Mouse (Mus musculus) kidney, embryonic 14.5 days (tissue): ENCODE results near the gene Eppin. TPM values are rescaled to one million over a fixed set of nuclear protein-coding genes. Genes with fewer than 3 reads are reported as not detected.

ENCODE experiments used
- ATAC-seq: fragments of 200-750 bp; cut with Nextera tagmentation; 2 replicates; pipeline ENCODE4 v1.8.0; 2017; ENCODE audit warnings: moderate number of reproducible peaks, mild to moderate bottlenecking, moderate TSS enrichment, moderate library complexity; ENCODE audit not compliant: low FRiP score, low TSS enrichment
- H3K27ac ChIP-seq: fragments of 300-500 bp; sonication (generic); 2 replicates; pipeline ENCODE4 v1.5.1; 2014; ENCODE audit warnings: low read depth, mild to moderate bottlenecking, low read length, moderate library complexity, mixed read lengths
- H3K27me3 ChIP-seq: fragments of 300-500 bp; sonication (generic); 2 replicates; pipeline ENCODE4 v1.6.1; 2014; ENCODE audit warnings: mild to moderate bottlenecking, low read length; ENCODE audit not compliant: control insufficient read depth, insufficient read depth
- H3K36me3 ChIP-seq: fragments of 300-500 bp; sonication (generic); 2 replicates; pipeline ENCODE4 v1.6.1; 2014; ENCODE audit warnings: low read length, mixed read lengths; ENCODE audit not compliant: control insufficient read depth, insufficient read depth
- H3K4me1 ChIP-seq: fragments of 300-500 bp; sonication (generic); 2 replicates; pipeline ENCODE4 v1.6.1; 2014; ENCODE audit warnings: low read length, mixed read lengths; ENCODE audit not compliant: control insufficient read depth, insufficient read depth
- H3K4me2 ChIP-seq: fragments of 300-500 bp; sonication (generic); replicated peaks from 2 replicates; pipeline ENCODE4 v1.6.1; 2014; ENCODE audit warnings: low read depth, mild to moderate bottlenecking, low read length
- H3K4me3 ChIP-seq: fragments of 300-500 bp; sonication (generic); 2 replicates; pipeline ENCODE4 v1.5.1; 2014; ENCODE audit warnings: mild to moderate bottlenecking, low read length
- H3K9ac ChIP-seq: fragments of 300-500 bp; sonication (generic); 2 replicates; pipeline ENCODE4 v1.6.1; 2014; ENCODE audit warnings: low read depth, mild to moderate bottlenecking, low read length, moderate library complexity
- H3K9me3 ChIP-seq: fragments of 300-500 bp; sonication (generic); 2 replicates; pipeline ENCODE4 v1.6.1; 2016; ENCODE audit warnings: low read length; ENCODE audit not compliant: control insufficient read depth
- WGBS: fragments of 180-500 bp; shearing (Covaris S2); extraction: QIAGEN DNeasy Blood & Tissue Kit; methylation state at CpG from one replicate; pipeline ENCODE4 v1.1.7; 2014; 5-methylcytosine and 5-hydroxymethylcytosine counted together
- polyA plus RNA-seq: library from polyadenylated mRNA; unstranded; fragments of >200 nt; fragmentation: Nextera tagmentation; extraction: Ambion mirVana; gene quantifications from 2 replicates; pipeline ENCODE4 v1.2.1, GENCODE M21; 2014

The Eppin gene
- polyA plus RNA-seq, 1 experiment from 2014 or later, result not detected

DNA sequence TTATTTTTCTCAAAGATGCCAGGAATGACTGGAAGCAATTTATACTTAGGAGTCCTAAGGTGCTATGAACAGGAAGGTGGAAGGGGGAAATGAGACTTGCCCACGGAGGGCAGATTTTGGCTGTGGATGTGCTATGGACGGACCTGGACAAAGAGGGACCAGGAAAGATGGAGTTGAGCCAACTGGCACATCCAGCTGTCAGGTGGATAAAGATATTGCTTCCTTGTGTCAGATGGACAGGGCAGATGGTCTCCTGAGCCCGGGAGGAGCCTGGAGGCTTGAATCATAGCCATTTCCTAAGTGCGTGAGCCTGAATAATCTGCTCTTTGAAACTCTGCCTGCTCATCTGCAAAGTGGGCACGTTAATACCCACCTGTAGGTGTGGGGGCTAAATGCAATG, 29.0 kb downstream of the Eppin start:
- peaks cover 10% of the 10 kb centered on the region for H3K36me3 ChIP-seq
- H3K27ac ChIP-seq, result no peak overlapping the region; the same call in 1 of the 2 replicates
- H3K9ac ChIP-seq, result no peak overlapping the region; the same call in 1 of the 2 replicates
- no peak for ATAC-seq
- peak overlapping the region; percentile 52 for H3K4me3 ChIP-seq
- H3K9me3 ChIP-seq, result no peaks in the 10 kb centered on the region
- no peaks in the 10 kb centered on the region for H3K27me3 ChIP-seq
- WGBS, result 77% methylated on average over 5 of the region's 5 CpGs
- 0 out of 2 replicates have a peak, but pooled peaks cover 6% of the 10 kb centered on the region for H3K4me1 ChIP-seq
- peak overlapping the region; percentile 80 for H3K4me2 ChIP-seq

GRCm38 (mm10) chr2:164563339-164564038, 29.9 kb downstream of the Eppin start:
- Histone ChIP-seq H3K36me3 (peaks cover 10% of the 10 kb centered on the region), H3K9me3 (no peaks in the 10 kb centered on the region), H3K4me2 (peak overlapping the region; percentile 80), H3K4me3 (peak overlapping the region; percentile 52), H3K9ac (peak overlapping the region; percentile 68), H3K27me3 (no peaks in the 10 kb centered on the region), H3K4me1 (0 out of 2 replicates have a peak, but pooled peaks cover 6% of the 10 kb centered on the region), H3K27ac (peak overlapping the region; percentile 83)
- peak; percentile 82 for ATAC-seq
- WGBS, result 0% methylated on average over 32 of the region's 32 CpGs

DNA sequence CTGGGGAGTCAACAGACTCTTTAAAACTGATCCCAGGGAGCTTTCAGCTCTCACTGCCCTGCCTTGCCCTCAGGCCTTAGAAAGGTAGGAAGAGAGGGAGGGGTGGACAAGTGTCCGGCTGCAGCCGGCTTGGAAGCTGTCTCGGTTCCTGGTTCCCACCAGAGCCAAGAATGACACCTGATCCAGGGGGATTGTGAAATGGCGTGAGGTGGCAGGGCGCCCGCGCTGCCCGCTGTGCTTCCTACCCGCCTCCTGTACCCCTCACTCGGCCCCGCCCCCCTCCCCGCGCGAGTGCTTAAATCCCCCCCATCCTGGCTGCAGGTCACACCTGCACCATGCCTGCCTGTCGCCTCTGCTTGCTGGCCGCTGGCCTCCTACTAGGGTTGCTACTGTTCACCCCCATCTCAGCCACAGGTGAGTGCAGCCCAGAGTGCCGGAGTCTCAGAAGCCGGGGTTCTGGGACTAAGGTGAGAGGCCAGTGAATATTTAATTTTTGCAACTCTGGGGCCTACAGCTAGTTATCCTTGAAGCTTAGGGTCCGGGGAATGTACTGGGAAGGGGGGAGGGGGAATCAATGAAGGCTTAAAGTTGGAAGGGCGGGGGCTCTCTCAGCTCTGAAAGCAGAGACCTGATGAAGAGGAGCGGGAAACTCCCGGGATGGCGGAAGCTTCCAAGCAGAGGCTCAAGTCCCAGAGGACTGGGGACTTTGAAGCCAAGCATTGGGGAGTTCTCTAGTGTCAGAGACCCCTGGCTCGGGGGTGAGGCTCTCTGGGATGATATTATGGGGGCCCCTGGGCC, 30.8 kb downstream of the Eppin start, which contains the start of gene Wfdc2:
TSS of gene Wfdc2 (plus strand) at position 23 of the 798 bp plus-strand sequence.
- H3K9ac ChIP-seq, result peak within 1 kb of the TSS; percentile 68
- peak within 1 kb of the TSS; percentile 80 for H3K4me2 ChIP-seq
- no peaks in the 10 kb centered on the region for H3K27me3 ChIP-seq
- no peaks in the 10 kb centered on the region for H3K9me3 ChIP-seq
- 4% methylated on average over 22 of the region's 24 CpGs for WGBS
- H3K4me1 ChIP-seq, result 0 out of 2 replicates have a peak, but pooled peaks cover 6% of the 10 kb centered on the region
- ATAC-seq, result peak; percentile 40
- peak within 1 kb of the TSS; percentile 52 for H3K4me3 ChIP-seq
- peak within 1 kb of the TSS; percentile 83 for H3K27ac ChIP-seq
- peaks cover 10% of the 10 kb centered on the region for H3K36me3 ChIP-seq

DNA sequence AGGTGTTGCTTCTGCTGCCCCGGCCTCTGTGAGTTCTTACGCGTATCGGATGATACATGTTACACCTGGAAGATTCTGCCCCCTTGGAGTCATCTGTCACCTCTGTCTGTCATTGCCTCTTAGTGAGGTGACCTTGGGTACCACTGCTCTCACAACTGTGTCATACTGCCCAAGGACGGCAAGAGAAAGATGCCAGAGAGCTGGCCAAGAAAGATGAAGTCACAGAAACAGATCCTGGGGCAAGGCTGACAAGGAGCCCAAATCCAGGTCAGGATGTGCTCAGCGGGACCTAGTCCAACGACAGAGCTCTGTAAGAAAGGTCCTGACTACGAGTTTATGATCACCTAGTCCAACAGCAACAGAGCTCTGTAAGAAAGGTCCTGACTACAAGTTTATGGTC, 33.3 kb downstream of the Eppin start:
- Histone ChIP-seq H3K27ac (no peak overlapping the region), H3K4me2 (no peak overlapping the region), H3K9ac (no peak overlapping the region), H3K4me1 (0 out of 2 replicates have a peak, but pooled peaks cover 6% of the 10 kb centered on the region), H3K27me3 (no peaks in the 10 kb centered on the region), H3K4me3 (no peak overlapping the region), H3K9me3 (no peaks in the 10 kb centered on the region), H3K36me3 (no peaks in the 10 kb centered on the region)
- ATAC-seq, result no peak
- 83% methylated on average over 8 of the region's 8 CpGs for WGBS

DNA sequence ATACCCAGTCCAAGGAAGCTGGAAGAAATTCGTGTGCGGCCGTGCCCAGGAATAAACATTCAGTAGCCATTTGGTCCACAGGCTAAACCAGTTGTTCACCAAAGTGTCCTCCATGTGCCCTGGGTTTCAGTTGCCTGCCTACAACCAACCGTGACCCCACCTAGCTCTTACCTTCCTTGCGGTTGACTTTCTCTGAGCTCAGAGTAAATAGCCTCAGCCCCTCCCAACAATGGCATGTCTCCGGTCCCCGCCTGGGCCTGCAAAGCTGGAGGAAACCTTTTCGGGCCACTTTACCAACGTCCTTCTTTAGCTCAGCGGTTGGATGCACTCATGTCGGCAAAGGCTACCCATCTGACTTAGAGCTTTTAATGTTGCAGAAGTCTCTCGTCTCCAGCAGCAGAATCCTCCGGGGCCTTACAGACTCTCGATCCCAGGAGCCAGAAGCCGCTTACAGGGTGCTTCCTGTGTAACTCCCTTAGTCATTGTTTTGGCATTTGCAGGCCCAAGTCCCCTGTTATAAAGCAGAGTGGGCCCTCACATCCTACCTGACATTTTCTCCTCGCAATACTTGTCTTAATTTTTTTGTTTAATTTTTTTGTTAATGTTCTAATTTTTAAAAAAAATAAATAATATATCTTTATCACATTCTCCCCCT, 34.3 kb downstream of the Eppin start:
- no peak overlapping the region for H3K27ac ChIP-seq

DNA sequence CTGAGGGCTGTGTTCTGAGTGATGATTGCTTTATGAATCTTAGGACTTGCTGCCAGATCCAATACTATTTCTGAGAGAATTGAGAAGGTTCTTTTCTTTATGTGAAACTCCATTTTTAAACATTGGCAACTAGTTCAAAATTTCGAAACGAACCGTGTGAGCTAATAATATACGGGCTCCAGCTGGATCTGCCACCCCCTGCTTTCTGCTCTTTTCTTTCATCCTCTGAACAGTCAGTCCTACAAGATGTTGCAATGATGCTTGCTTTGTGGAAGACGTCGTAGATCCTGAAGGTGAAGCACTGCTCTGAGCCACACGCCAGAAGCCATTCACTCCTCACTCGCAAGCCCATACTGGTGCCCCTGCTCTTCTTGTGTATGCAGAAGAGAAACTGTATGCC, 35.0 kb downstream of the Eppin start:
- H3K27ac ChIP-seq, result no peak overlapping the region
- ATAC-seq, result no peak

More for the DNA sequence above, 34.3 kb downstream of the Eppin start:
- 39% methylated on average over 16 of the region's 16 CpGs for WGBS
- H3K4me1 ChIP-seq, result 0 out of 2 replicates have a peak, but pooled peaks cover 6% of the 10 kb centered on the region
- H3K4me3 ChIP-seq, result no peak overlapping the region
- no peaks in the 10 kb centered on the region for H3K27me3 ChIP-seq
- H3K9me3 ChIP-seq, result no peaks in the 10 kb centered on the region
- no peak for ATAC-seq
- no peak overlapping the region for H3K4me2 ChIP-seq
- no peaks in the 10 kb centered on the region for H3K36me3 ChIP-seq
- no peak overlapping the region for H3K9ac ChIP-seq

GRCm38 (mm10) chr2:164551502-164551901, 41.9 kb downstream of the Eppin start:
- 87% methylated on average over 9 of the region's 9 CpGs for WGBS
- Histone ChIP-seq H3K4me1 (no peaks in the 10 kb centered on the region), H3K4me2 (no peak overlapping the region), H3K36me3 (no peaks in the 10 kb centered on the region), H3K27ac (no peak overlapping the region), H3K9me3 (no peaks in the 10 kb centered on the region), H3K27me3 (no peaks in the 10 kb centered on the region), H3K9ac (no peak overlapping the region), H3K4me3 (no peak overlapping the region)
- ATAC-seq, result no peak

More for the DNA sequence above, 35.0 kb downstream of the Eppin start:
- Histone ChIP-seq H3K4me3 (no peak overlapping the region), H3K27me3 (no peaks in the 10 kb centered on the region), H3K36me3 (no peaks in the 10 kb centered on the region), H3K9ac (no peak overlapping the region), H3K9me3 (no peaks in the 10 kb centered on the region), H3K4me1 (0 out of 2 replicates have a peak, but pooled peaks cover 6% of the 10 kb centered on the region), H3K4me2 (no peak overlapping the region)
- WGBS, result 83% methylated on average over 8 of the region's 8 CpGs

GRCm38 (mm10) chr2:164550895-164551269, 42.5 kb downstream of the Eppin start:
- H3K36me3 ChIP-seq, result no peaks in the 10 kb centered on the region
- H3K4me3 ChIP-seq, result no peak overlapping the region
- H3K27ac ChIP-seq, result no peak overlapping the region
- no peaks in the 10 kb centered on the region for H3K9me3 ChIP-seq
- ATAC-seq, result no peak
- no peaks in the 10 kb centered on the region for H3K27me3 ChIP-seq
- H3K4me1 ChIP-seq, result no peaks in the 10 kb centered on the region
- H3K9ac ChIP-seq, result no peak overlapping the region
- H3K4me2 ChIP-seq, result no peak overlapping the region
- whole genome bisulfite sequencing, result 73% methylated on average over 2 of the region's 2 CpGs
